In genomic region chr7:81649270-81649669, GRCm38 (mm10) we compare ENCODE assay signal across 19 mouse cellular contexts. TPM values are rescaled to one million over a fixed set of nuclear protein-coding genes. Genes with fewer than 3 reads are reported as not detected.
DNase-seq lines count a peak whose midpoint lies in the region; ATAC-seq and TF ChIP-seq lines count a peak whose summit lies in the region.
"Had no signal": no experiment of that assay in that cellular context is flagged by ENCODE, and none has a peak within 500 bp of the region (broad histone marks: within the 10 kb centered on the region; RNA-seq: fewer than 3 reads in every experiment).

No protein-coding gene starts in this region.

- 0 out of 2 replicates have a peak overlapping the region, but pooled peaks have one; percentile 2 for H3K4me3 ChIP-seq in left cerebral cortex, adult 2 months
- no peak overlapping the region for H3K4me3 ChIP-seq in hindbrain, embryonic 15.5 days
- H3K4me3 ChIP-seq: embryonic facial prominence, embryonic 15.5 days; kidney, embryonic 15.5 days; limb, embryonic 10.5 days; megakaryocyte, embryonic 14.5 days; myocyte had no signal

- peak; percentile 26 to 53 for DNase-seq in frontal cortex, postnatal 36 days (ENCODE audit: low spot score in 2 of 2)
- DNase-seq in frontal cortex, postnatal 25 days (ENCODE audit: low spot score in 2 of 2): no peak
- DNase-seq in left cerebral cortex, adult 2 months (ENCODE audit: extremely low spot score in 1 of 2, low spot score in 2 of 2): no peak
- no peak for DNase-seq in left cerebral cortex, postnatal 14 days (ENCODE audit: low spot score in 2 of 2)
- peak; percentile 72 for DNase-seq in brain, adult 2 months (ENCODE audit: low read depth, low spot score)
- no peak for DNase-seq in lung, postnatal 14 days
- DNase-seq: cerebellum, adult 2 months; cerebellum, postnatal 36 days; kidney, postnatal 4 days; lung, adult 18-20 months; retina, postnatal 1 day; thymus, postnatal 14 days had no signal

- H3K9me3 ChIP-seq in hindbrain, embryonic 15.5 days: no peaks in the 10 kb centered on the region
- H3K9me3 ChIP-seq: embryonic facial prominence, embryonic 15.5 days; kidney, embryonic 15.5 days; limb, embryonic 10.5 days; megakaryocyte, embryonic 14.5 days had no signal

- TF ChIP-seq CTCF in left cerebral cortex, adult 2 months (IDR thresholded peaks at IDR 0.05): no peak

- no peaks in the 10 kb centered on the region for H3K36me3 ChIP-seq in hindbrain, embryonic 15.5 days
- H3K36me3 ChIP-seq: embryonic facial prominence, embryonic 15.5 days; kidney, embryonic 15.5 days; limb, embryonic 10.5 days had no signal

- intact Hi-C loops in left cerebral cortex, adult 2 months (cut with DNase I): no loop called here
- intact Hi-C loops in left cerebral cortex, postnatal 14 days (cut with DNase I): no loop called here

- ATAC-seq in hindbrain, embryonic 15.5 days (ENCODE audit: low FRiP score, low read depth): no peak
- ATAC-seq: intestine, postnatal 0 days had no signal

- no peak overlapping the region for H3K4me2 ChIP-seq in hindbrain, embryonic 15.5 days
- H3K4me2 ChIP-seq: embryonic facial prominence, embryonic 15.5 days; kidney, embryonic 15.5 days had no signal

- no peak overlapping the region for H3K9ac ChIP-seq in hindbrain, embryonic 15.5 days
- H3K9ac ChIP-seq: embryonic facial prominence, embryonic 15.5 days; kidney, embryonic 15.5 days had no signal

- no peaks in the 10 kb centered on the region for H3K27me3 ChIP-seq in hindbrain, embryonic 15.5 days
- H3K27me3 ChIP-seq: embryonic facial prominence, embryonic 15.5 days; kidney, embryonic 15.5 days had no signal

- H3K27ac ChIP-seq in left cerebral cortex, adult 2 months: peak overlapping the region; percentile 69
- peak overlapping the region; percentile 46; the same call in 1 of the 2 replicates for H3K27ac ChIP-seq in hindbrain, embryonic 15.5 days (replicated peaks)
- H3K27ac ChIP-seq: embryonic facial prominence, embryonic 15.5 days; kidney, embryonic 15.5 days; limb, embryonic 10.5 days had no signal

- 54% methylated on average over 8 of the region's 8 CpGs for WGBS in hindbrain, embryonic 15.5 days

- peaks cover 56% of the 10 kb centered on the region for H3K4me1 ChIP-seq in hindbrain, embryonic 15.5 days (replicated peaks)

RNA-seq across cellular contexts. Expression of gene Homer2, which starts 58.1 kb away (rescaled TPM):
- 10 to 100 TPM; 68.1 to 77.5 TPM for total RNA-seq in left cerebral cortex, adult 2 months (2021)
- 10 to 100 TPM; 74.9 to 79.6 TPM for total RNA-seq in left cerebral cortex, postnatal 14 days (2021)
- 29.6 and 34.4 TPM in 2 replicates for polyA plus RNA-seq in hindbrain, embryonic 15.5 days (2015; fragmentation: Nextera tagmentation; extraction: Ambion mirVana)
- polyA plus RNA-seq: myocyte had no signal

Comparison
In these comparisons a context has a peak if more than half of its experiments do, and no peak if none do; other contexts are left out.
1. DNase-seq: peak in frontal cortex, postnatal 36 days (2 of 2) and brain, adult 2 months (single experiment); none in frontal cortex, postnatal 25 days (0 of 2), left cerebral cortex, adult 2 months (0 of 2), left cerebral cortex, postnatal 14 days (0 of 2) and lung, postnatal 14 days (single experiment).